Mouse (Mus musculus) heart, postnatal 0 days (tissue): ENCODE measurements at regions not wholly inside any gene's neighbourhood (a gene's known extent, or its start where the extent isn't known, plus 50 kb on each side); places are given as distances from the start of the nearest gene placed in this dataset.

Source experiments
- CTCF ChIP-seq: IDR thresholded peaks from 2 replicates; pipeline ENCODE4 v1.5.1; 2016; ENCODE audit warnings: antibody characterized with exemption, control low read depth, low read depth
- EP300 ChIP-seq: IDR thresholded peaks from 2 replicates; pipeline ENCODE4 v1.6.1; 2016; ENCODE audit warnings: antibody characterized with exemption, low read depth

- TF ChIP-seq EP300 (no peak), CTCF (no peak)
Observed at GRCm38 (mm10) chr2:146694041-146694440, 161.6 kb upstream of the Kiz start.
